Mouse (Mus musculus): Measurements from ENCODE around the gene Tmsb15b2. TPM values are rescaled to one million over a fixed set of nuclear protein-coding genes. Genes with fewer than 3 reads are reported as not detected.

Tmsb15b2 gene
- polyA plus RNA-seq, 1 experiment from 2014 or later = 21.1 TPM

DNA sequence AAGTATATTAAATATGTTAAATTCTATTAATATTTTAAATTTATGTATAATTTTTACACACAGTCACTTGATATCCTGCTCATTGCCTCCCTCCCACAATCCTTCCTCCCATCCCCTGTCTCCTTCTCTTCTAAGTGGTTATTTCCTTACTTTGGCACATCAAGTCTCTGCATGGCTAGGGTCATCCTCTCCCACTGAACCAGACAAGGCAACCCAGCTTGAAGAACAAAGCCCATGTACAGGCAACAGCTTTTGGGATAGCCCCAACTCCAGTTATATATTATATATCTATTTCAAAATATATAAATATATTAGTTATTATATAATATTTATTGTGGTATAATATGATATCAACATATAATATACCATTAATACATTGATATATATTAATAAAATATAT is 49.4 kb downstream of the Tmsb15b2 start:
- no peak for ATAC-seq (replicated peaks; ENCODE audit: low FRiP score)
- no peak overlapping the region for H3K4me3 ChIP-seq (ENCODE audit: low read depth, low read length)
- no peaks in the 10 kb centered on the region for H3K36me3 ChIP-seq (ENCODE audit: control insufficient read depth, insufficient read depth, low read length)

More for the DNA sequence above, 49.4 kb downstream of the Tmsb15b2 start:
- DNase-seq (ENCODE audit: low spot score) = no peak
- no peaks in the 10 kb centered on the region for H3K27me3 ChIP-seq (replicated peaks; ENCODE audit: control insufficient read depth, insufficient read depth, low read length)
- H3K9me3 ChIP-seq (ENCODE audit: control insufficient read depth, low read length) = no peaks in the 10 kb centered on the region
- no peak overlapping the region for H3K4me2 ChIP-seq
- H3K4me1 ChIP-seq (replicated peaks; ENCODE audit: control insufficient read depth, insufficient read depth, low read length) = no peaks in the 10 kb centered on the region
- H3K27ac ChIP-seq (ENCODE audit: low read depth, low read length) = no peak overlapping the region
- H3K9ac ChIP-seq (ENCODE audit: low read depth, low read length) = no peak overlapping the region

Other genes starting within 250 kb of the Tmsb15b2 start
- 419 and 436 TPM in 2 replicates for gene Morf4l2, start 231.8 kb downstream of the Tmsb15b2 start, polyA plus RNA-seq (2014; fragmentation: Nextera tagmentation; extraction: Ambion mirVana)
- 0.15 TPM in 1 of 2 replicates, not detected in the other for gene Glra4, start 195.4 kb downstream of the Tmsb15b2 start, polyA plus RNA-seq (2014; fragmentation: Nextera tagmentation; extraction: Ambion mirVana)
- gene Plp1, start 152.8 kb downstream of the Tmsb15b2 start, polyA plus RNA-seq (2014; fragmentation: Nextera tagmentation; extraction: Ambion mirVana) = 7.2 and 7.7 TPM in 2 replicates
- gene Rab9b, start 106.7 kb downstream of the Tmsb15b2 start, polyA plus RNA-seq (2014; fragmentation: Nextera tagmentation; extraction: Ambion mirVana) = not detected in 2 replicates
- not detected in 2 replicates for gene H2bfm, start 48.2 kb downstream of the Tmsb15b2 start, polyA plus RNA-seq (2014; fragmentation: Nextera tagmentation; extraction: Ambion mirVana)
- gene Tmsb15l, start 1.4 kb upstream of the Tmsb15b2 start, polyA plus RNA-seq (2014; fragmentation: Nextera tagmentation; extraction: Ambion mirVana) = 1.8 and 2.8 TPM in 2 replicates
- 6.2 and 8.4 TPM in 2 replicates for gene Tmsb15b1, start 1.4 kb upstream of the Tmsb15b2 start, polyA plus RNA-seq (2014; fragmentation: Nextera tagmentation; extraction: Ambion mirVana)
- 2.6 and 3.0 TPM in 2 replicates for gene Zcchc18, start 17.7 kb upstream of the Tmsb15b2 start, polyA plus RNA-seq (2014; fragmentation: Nextera tagmentation; extraction: Ambion mirVana)
- gene Slc25a53, start 62.8 kb upstream of the Tmsb15b2 start, polyA plus RNA-seq (2014; fragmentation: Nextera tagmentation; extraction: Ambion mirVana) = 3.7 and 5.0 TPM in 2 replicates
- gene Fam199x, start 74.1 kb upstream of the Tmsb15b2 start, polyA plus RNA-seq (2014; fragmentation: Nextera tagmentation; extraction: Ambion mirVana) = 4.2 and 4.9 TPM in 2 replicates
- not detected in 2 replicates for gene Esx1, start 146.6 kb upstream of the Tmsb15b2 start, polyA plus RNA-seq (2014; fragmentation: Nextera tagmentation; extraction: Ambion mirVana)

Measured in liver, embryonic 11.5 days (tissue).